Mouse (Mus musculus) urinary bladder, adult 18-20 months (tissue): Measurements from ENCODE around the gene Zfand3.

Experiments
- DNase-seq, 2 experiments: peaks; one replicate each; pipeline ENCODE4 v3.0.0; 2022; ENCODE audit warnings: low spot score in 2 of 2, mixed read lengths in 2 of 2

Gene Zfand3

GRCm38 (mm10) chr17:30228439-30229215, 224.1 kb downstream of the Zfand3 start:
- DNase-seq, result no peak

GRCm38 (mm10) chr17:30230428-30230827, 225.9 kb downstream of the Zfand3 start:
- DNase-seq, result no peak

GRCm38 (mm10) chr17:30231483-30231882, 226.9 kb downstream of the Zfand3 start:
- DNase-seq, result no peak

GRCm38 (mm10) chr17:30232698-30233097, 228.2 kb downstream of the Zfand3 start:
- no peak for DNase-seq

GRCm38 (mm10) chr17:30235380-30235779, 230.8 kb downstream of the Zfand3 start:
- no peak for DNase-seq

- no peak for DNase-seq
These were observed 232.1 kb downstream of the Zfand3 start for GRCm38 (mm10) chr17:30236611-30237010.

- no peak for DNase-seq
These were observed 233.1 kb downstream of the Zfand3 start for GRCm38 (mm10) chr17:30237600-30237999.

- no peak for DNase-seq
These were observed 234.9 kb downstream of the Zfand3 start for GRCm38 (mm10) chr17:30239458-30239857.

GRCm38 (mm10) chr17:30240659-30241058, 236.1 kb downstream of the Zfand3 start:
- DNase-seq, result no peak

GRCm38 (mm10) chr17:30241061-30241460, 236.5 kb downstream of the Zfand3 start:
- DNase-seq, result no peak

- no peak for DNase-seq
These were observed 237.3 kb downstream of the Zfand3 start for GRCm38 (mm10) chr17:30241720-30242322.

- DNase-seq, result no peak
These were observed 238.1 kb downstream of the Zfand3 start for GRCm38 (mm10) chr17:30242647-30243046.

- no peak for DNase-seq
These were observed 239.0 kb downstream of the Zfand3 start for GRCm38 (mm10) chr17:30243540-30243939.

GRCm38 (mm10) chr17:30244651-30245307, 240.2 kb downstream of the Zfand3 start:
- DNase-seq, result no peak

- no peak for DNase-seq
These were observed 240.8 kb downstream of the Zfand3 start for GRCm38 (mm10) chr17:30245308-30245706.

GRCm38 (mm10) chr17:30253028-30253427, 248.5 kb downstream of the Zfand3 start:
- no peak for DNase-seq

- no peak for DNase-seq
These were observed 249.4 kb downstream of the Zfand3 start for GRCm38 (mm10) chr17:30253924-30254323.

GRCm38 (mm10) chr17:30255928-30256560, 251.5 kb downstream of the Zfand3 start:
- no peak for DNase-seq

GRCm38 (mm10) chr17:30258480-30258879, 253.9 kb downstream of the Zfand3 start:
- no peak for DNase-seq

- no peak for DNase-seq
These were observed 255.4 kb downstream of the Zfand3 start for GRCm38 (mm10) chr17:30259938-30260337.
